Mouse (Mus musculus) liver (tissue): ENCODE data around the gene Pgap3.

Source experiments
- DNase-seq: peaks from one replicate; pipeline ENCODE4 v3.0.0-alpha.2; 2020; ENCODE audit warnings: mixed read lengths

Pgap3 gene

GRCm38 (mm10) chr11:98400161-98400726 is at the start of gene Pgap3:
Gene Pgap3 (minus strand): TSS chr11:98400490.
- peak; percentile 91 for DNase-seq

GRCm38 (mm10) chr11:98449419-98449818 is 49.1 kb upstream of the Pgap3 start:
- no peak for DNase-seq

- DNase-seq, result peak; percentile 55
Measured at GRCm38 (mm10) chr11:98448191-98448790, 48.0 kb upstream of the Pgap3 start.

GRCm38 (mm10) chr11:98447475-98447834 is 47.2 kb upstream of the Pgap3 start:
- no peak for DNase-seq

- peak; percentile 66 for DNase-seq
Measured at GRCm38 (mm10) chr11:98446562-98447474, 46.5 kb upstream of the Pgap3 start.

GRCm38 (mm10) chr11:98446213-98446561 is 45.9 kb upstream of the Pgap3 start, which contains the start of gene Grb7:
Gene Grb7 (plus strand): TSS chr11:98446394.
- peak; percentile 17 for DNase-seq

- DNase-seq, result no peak
Measured at GRCm38 (mm10) chr11:98445679-98446078, 45.4 kb upstream of the Pgap3 start.

- no peak for DNase-seq
Measured at GRCm38 (mm10) chr11:98445238-98445637, 44.9 kb upstream of the Pgap3 start.

GRCm38 (mm10) chr11:98443688-98444087 is 43.4 kb upstream of the Pgap3 start:
- no peak for DNase-seq

- peak; percentile 93 for DNase-seq
Measured at GRCm38 (mm10) chr11:98438331-98439158, 38.3 kb upstream of the Pgap3 start, which contains the start of gene Mien1. Gene Mien1 (minus strand): TSS chr11:98438991.

- DNase-seq, result no peak
Measured at GRCm38 (mm10) chr11:98437441-98437840, 37.2 kb upstream of the Pgap3 start.

GRCm38 (mm10) chr11:98435723-98436122 is 35.4 kb upstream of the Pgap3 start:
- DNase-seq, result no peak

- no peak for DNase-seq
Measured at GRCm38 (mm10) chr11:98431743-98432502, 31.6 kb upstream of the Pgap3 start.

- DNase-seq, result no peak
Measured at GRCm38 (mm10) chr11:98428436-98428835, 28.1 kb upstream of the Pgap3 start.

GRCm38 (mm10) chr11:98426592-98426991 is 26.3 kb upstream of the Pgap3 start:
- DNase-seq, result no peak

- no peak for DNase-seq
Measured at GRCm38 (mm10) chr11:98418939-98419547, 18.8 kb upstream of the Pgap3 start.

GRCm38 (mm10) chr11:98418273-98418672 is 18.0 kb upstream of the Pgap3 start:
- no peak for DNase-seq

- DNase-seq, result no peak
Measured at GRCm38 (mm10) chr11:98417074-98417473, 16.8 kb upstream of the Pgap3 start.

- no peak for DNase-seq
Measured at GRCm38 (mm10) chr11:98414162-98414561, 13.9 kb upstream of the Pgap3 start.

GRCm38 (mm10) chr11:98413731-98414130 is 13.4 kb upstream of the Pgap3 start:
- no peak for DNase-seq

- peak; percentile 20 for DNase-seq
Measured at GRCm38 (mm10) chr11:98412797-98413301, 12.6 kb upstream of the Pgap3 start.
